Mouse (Mus musculus) heart, embryonic 14.5 days (tissue): ENCODE results near the gene Tmem135. TPM values are rescaled to one million over a fixed set of nuclear protein-coding genes. Genes with fewer than 3 reads are reported as not detected.
A peak's percentile ranks its signal among the peaks of the same experiment; 100 is the strongest.

Experiments
- ATAC-seq: fragments of 200-750 bp; cut with Nextera tagmentation; 2 replicates; pipeline ENCODE4 v1.8.0; 2017; ENCODE audit warnings: low read depth, moderate TSS enrichment; ENCODE audit not compliant: insufficient number of reproducible peaks, insufficient read depth, low FRiP score
- H3K27ac ChIP-seq, 2 experiments: fragments of 200-500 bp in 1 of 2; fragments of 300-500 bp in 1 of 2; sonication (generic) in 1 of 2; replicated peaks in 1 of 2; 2 replicates each; pipeline ENCODE4 v1.5.1; 2012 to 2014; ENCODE audit warnings: low read depth in 2 of 2, low read length in 2 of 2, control low read depth in 1 of 2, mild to moderate bottlenecking in 1 of 2, mixed read lengths in 1 of 2; ENCODE audit not compliant: control insufficient read depth in 1 of 2, insufficient read depth in 1 of 2
- H3K27me3 ChIP-seq: fragments of 300-500 bp; sonication (generic); 2 replicates; pipeline ENCODE4 v1.6.1; 2014; ENCODE audit warnings: mild to moderate bottlenecking, low read length, control low read depth; ENCODE audit not compliant: control insufficient read depth, insufficient read depth
- H3K36me3 ChIP-seq: fragments of 300-500 bp; sonication (generic); 2 replicates; pipeline ENCODE4 v1.6.1; 2014; ENCODE audit warnings: mild to moderate bottlenecking, control low read depth, low read length, mixed read lengths; ENCODE audit not compliant: control insufficient read depth, insufficient read depth
- H3K4me1 ChIP-seq, 2 experiments: fragments of 200-500 bp in 1 of 2; fragments of 300-500 bp in 1 of 2; sonication (generic) in 1 of 2; 2 replicates each; pipeline ENCODE4 v1.6.1; 2012 to 2014; ENCODE audit warnings: low read length in 2 of 2, control low read depth in 1 of 2, mixed read lengths in 1 of 2; ENCODE audit not compliant: control insufficient read depth in 2 of 2, insufficient read depth in 2 of 2
- H3K4me2 ChIP-seq: fragments of 300-500 bp; sonication (generic); 2 replicates; pipeline ENCODE4 v1.6.1; 2014; ENCODE audit warnings: mild to moderate bottlenecking, low read length
- H3K4me3 ChIP-seq, 2 experiments: fragments of 200-500 bp in 1 of 2; fragments of 300-500 bp in 1 of 2; sonication (generic) in 1 of 2; 2 replicates each; pipeline ENCODE4 v1.5.1; 2012 to 2014; ENCODE audit warnings: low read length in 2 of 2, mild to moderate bottlenecking in 2 of 2, control low read depth in 1 of 2, low read depth in 1 of 2, moderate library complexity in 1 of 2; ENCODE audit not compliant: control insufficient read depth in 1 of 2, insufficient read depth in 1 of 2
- H3K9ac ChIP-seq: fragments of 300-500 bp; sonication (generic); 2 replicates; pipeline ENCODE4 v1.6.1; 2014; ENCODE audit warnings: mild to moderate bottlenecking, low read length
- H3K9me3 ChIP-seq: fragments of 300-500 bp; sonication (generic); 2 replicates; pipeline ENCODE4 v1.6.1; 2016; ENCODE audit warnings: low read length, control low read depth; ENCODE audit not compliant: control insufficient read depth
- WGBS: fragments of 180-500 bp; shearing (Covaris S2); extraction: QIAGEN DNeasy Blood & Tissue Kit; methylation state at CpG from one replicate; pipeline ENCODE4 v1.1.7; 2014; 5-methylcytosine and 5-hydroxymethylcytosine counted together
- polyA plus RNA-seq: library from polyadenylated mRNA; unstranded; fragments of >200 nt; fragmentation: Nextera tagmentation; extraction: Ambion mirVana; gene quantifications from 2 replicates; pipeline ENCODE4 v1.2.1, GENCODE M21; 2014

The Tmem135 gene
- 28.4 and 29.4 TPM in 2 replicates for polyA plus RNA-seq

GRCm38 (mm10) chr7:89404081-89404733 lies at the start of gene Tmem135, which contains the start of gene Fzd4:
Tmem135 (minus strand) TSS chr7:89404222.
Fzd4 (plus strand) TSS chr7:89404355.
- Histone ChIP-seq H3K27ac (peak within 1 kb of the TSS; percentile 88 to 95), H3K36me3 (peaks cover 22% of the 10 kb centered on the region), H3K4me1 (peaks cover 5 to 12% of the 10 kb centered on the region in 2 experiments; a peak in 1 of 4 replicates), H3K4me3 (peak within 1 kb of the TSS; percentile 84 to 90), H3K27me3 (no peaks in the 10 kb centered on the region), H3K4me2 (peak within 1 kb of the TSS; percentile 91), H3K9ac (peak within 1 kb of the TSS; percentile 90), H3K9me3 (no peaks in the 10 kb centered on the region)
- 0% methylated on average over 56 of the region's 62 CpGs for WGBS
- peak; percentile 96 for ATAC-seq

- Histone ChIP-seq H3K9ac (no peak overlapping the region), H3K4me1 (no peaks in the 10 kb centered on the region), H3K4me3 (no peak overlapping the region), H3K27me3 (no peaks in the 10 kb centered on the region), H3K27ac (no peak overlapping the region), H3K4me2 (no peak overlapping the region), H3K9me3 (no peaks in the 10 kb centered on the region), H3K36me3 (no peaks in the 10 kb centered on the region)
- ATAC-seq, result no peak
- WGBS, result 75% methylated on average over 2 of the region's 2 CpGs
These were observed 46.3 kb upstream of the Tmem135 start for GRCm38 (mm10) chr7:89450312-89450711.

- WGBS, result 74% methylated on average over 4 of the region's 4 CpGs
- no peaks in the 10 kb centered on the region for H3K9me3 ChIP-seq
- no peaks in the 10 kb centered on the region for H3K27me3 ChIP-seq
- no peaks in the 10 kb centered on the region for H3K36me3 ChIP-seq
- no peak overlapping the region for H3K4me3 ChIP-seq
- no peak overlapping the region for H3K9ac ChIP-seq
- no peak for ATAC-seq
- H3K4me1 ChIP-seq, result peaks cover 0 to 2% of the 10 kb centered on the region in 2 experiments; a peak in 1 of 4 replicates
- H3K27ac ChIP-seq, result no peak overlapping the region
- H3K4me2 ChIP-seq, result no peak overlapping the region
These were observed 41.1 kb upstream of the Tmem135 start for GRCm38 (mm10) chr7:89445137-89445536.

DNA sequence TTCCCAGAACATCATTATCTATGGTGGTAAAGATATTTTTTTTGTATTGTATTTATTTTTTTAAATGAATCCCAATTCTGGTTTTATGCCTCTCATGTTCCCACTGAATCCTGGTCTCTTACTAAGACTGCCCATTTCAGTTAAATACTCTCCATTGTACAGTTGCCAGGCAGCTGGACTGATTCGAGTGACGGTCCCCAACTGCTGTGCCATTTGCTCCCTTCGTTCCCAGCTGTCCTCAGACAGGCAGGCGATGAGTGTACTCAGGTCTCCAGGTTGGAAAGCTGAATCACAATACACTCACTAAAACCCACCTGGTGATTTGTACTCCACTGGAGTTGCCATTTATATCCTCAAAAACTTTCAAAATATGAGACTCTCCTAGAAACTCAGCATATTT lies 38.2 kb upstream of the Tmem135 start:
- H3K9ac ChIP-seq, result no peak overlapping the region
- no peaks in the 10 kb centered on the region for H3K9me3 ChIP-seq
- H3K4me1 ChIP-seq, result peaks cover 0 to 2% of the 10 kb centered on the region in 2 experiments; a peak in 1 of 4 replicates
- no peak overlapping the region for H3K4me2 ChIP-seq
- no peaks in the 10 kb centered on the region for H3K27me3 ChIP-seq
- H3K36me3 ChIP-seq, result no peaks in the 10 kb centered on the region
- 73% methylated on average over 4 of the region's 4 CpGs for WGBS
- H3K4me3 ChIP-seq, result no peak overlapping the region
- ATAC-seq, result no peak
- H3K27ac ChIP-seq, result no peak overlapping the region

DNA sequence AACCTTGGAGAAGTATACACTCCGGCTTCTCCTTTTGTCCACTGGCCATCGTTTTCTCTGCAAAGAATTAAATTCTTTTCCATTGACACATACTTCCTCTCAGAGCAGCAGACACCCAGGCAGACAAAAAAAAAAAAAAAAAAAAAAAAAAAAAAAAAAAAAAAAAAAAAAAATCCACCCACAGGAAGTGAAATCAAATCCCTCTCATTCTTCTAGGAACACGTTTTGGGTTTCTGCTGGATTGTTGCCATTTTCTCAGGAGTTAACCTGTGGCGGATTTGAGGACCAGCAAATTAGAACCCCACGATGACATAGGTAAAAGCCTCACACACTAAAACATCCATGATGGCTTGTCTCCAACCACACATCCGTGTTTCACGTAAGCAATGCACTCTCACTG lies 37.3 kb upstream of the Tmem135 start:
- Histone ChIP-seq H3K36me3 (no peaks in the 10 kb centered on the region), H3K9ac (no peak overlapping the region), H3K27me3 (no peaks in the 10 kb centered on the region), H3K4me2 (no peak overlapping the region), H3K9me3 (no peaks in the 10 kb centered on the region), H3K27ac (0 out of 4 replicates have a peak overlapping the region, but pooled peaks of 1 of the 2 experiments have one; percentile 8), H3K4me1 (peaks cover 0 to 2% of the 10 kb centered on the region in 2 experiments; a peak in 1 of 4 replicates), H3K4me3 (no peak overlapping the region)
- ATAC-seq, result no peak
- WGBS, result 57% methylated on average over 7 of the region's 7 CpGs

DNA sequence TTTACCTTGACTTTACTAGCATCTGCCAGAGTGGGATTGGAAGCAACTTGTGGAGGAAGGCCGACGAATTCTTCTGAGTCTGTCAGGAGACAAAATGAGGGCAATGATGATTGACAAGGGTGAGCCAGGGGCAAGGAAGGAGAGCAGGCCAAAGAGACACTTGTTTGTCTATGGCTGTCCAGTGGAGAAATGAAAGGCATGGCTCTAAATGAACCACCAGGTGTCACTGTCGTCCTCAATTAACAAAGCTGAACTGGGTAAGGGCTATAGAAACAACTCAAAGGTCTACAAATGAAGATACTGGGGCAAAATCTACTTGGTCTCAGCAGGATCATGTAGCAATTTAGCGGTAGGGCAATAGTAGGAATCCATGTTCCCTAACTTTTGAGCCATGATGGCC lies 33.6 kb upstream of the Tmem135 start:
- H3K27ac ChIP-seq, result no peak overlapping the region
- WGBS, result 29% methylated on average over 4 of the region's 4 CpGs
- H3K4me1 ChIP-seq, result peaks cover 7 to 8% of the 10 kb centered on the region in 2 experiments; a peak in 2 of 4 replicates
- ATAC-seq, result no peak
- no peaks in the 10 kb centered on the region for H3K27me3 ChIP-seq
- no peak overlapping the region for H3K9ac ChIP-seq
- H3K4me2 ChIP-seq, result no peak overlapping the region
- no peak overlapping the region for H3K4me3 ChIP-seq
- H3K9me3 ChIP-seq, result no peaks in the 10 kb centered on the region
- no peaks in the 10 kb centered on the region for H3K36me3 ChIP-seq

- WGBS, result 61% methylated on average over 5 of the region's 5 CpGs
- H3K27ac ChIP-seq, result no peak overlapping the region
- peaks cover 7 to 8% of the 10 kb centered on the region in 2 experiments; a peak in 2 of 4 replicates for H3K4me1 ChIP-seq
- H3K36me3 ChIP-seq, result no peaks in the 10 kb centered on the region
- H3K4me2 ChIP-seq, result no peak overlapping the region
- H3K9me3 ChIP-seq, result no peaks in the 10 kb centered on the region
- no peak for ATAC-seq
- H3K9ac ChIP-seq, result no peak overlapping the region
- no peak overlapping the region for H3K4me3 ChIP-seq
- H3K27me3 ChIP-seq, result no peaks in the 10 kb centered on the region
These were observed 32.4 kb upstream of the Tmem135 start for GRCm38 (mm10) chr7:89436404-89436803.
